Mouse (Mus musculus): ENCODE data around the gene Phf21a. TPM values are rescaled to one million over a fixed set of nuclear protein-coding genes. Genes with fewer than 3 reads are reported as not detected.

The Phf21a gene
- polyA plus RNA-seq, 1 experiment, result 7.1 TPM

GRCm38 (mm10) chr2:92370375-92370774 is 277.5 kb downstream of the Phf21a start:
- TF ChIP-seq GATA1 (IDR thresholded peaks at IDR 0.05; ENCODE audit: low read length), result no peak

- no peak for TF ChIP-seq GATA1 (IDR thresholded peaks at IDR 0.05; ENCODE audit: low read length)
Observed at GRCm38 (mm10) chr2:92370821-92371805, 278.2 kb downstream of the Phf21a start.

GRCm38 (mm10) chr2:92371971-92372690 is 279.2 kb downstream of the Phf21a start:
- TF ChIP-seq GATA1 (IDR thresholded peaks at IDR 0.05; ENCODE audit: low read length), result no peak

- TF ChIP-seq GATA1 (IDR thresholded peaks at IDR 0.05; ENCODE audit: low read length), result no peak
Observed at GRCm38 (mm10) chr2:92372767-92373436, 280.0 kb downstream of the Phf21a start.

GRCm38 (mm10) chr2:92373437-92373813 is 280.5 kb downstream of the Phf21a start:
- no peak for TF ChIP-seq GATA1 (IDR thresholded peaks at IDR 0.05; ENCODE audit: low read length)

GRCm38 (mm10) chr2:92374514-92374913 is 281.6 kb downstream of the Phf21a start, which contains the start of the genes Pex16 and Large2:
Gene Pex16, plus strand, starts transcription at chr2:92374676.
Gene Large2, minus strand, starts transcription at chr2:92374869.
- TF ChIP-seq GATA1 (IDR thresholded peaks at IDR 0.05; ENCODE audit: low read length), result no peak

- TF ChIP-seq GATA1 (IDR thresholded peaks at IDR 0.05; ENCODE audit: low read length), result no peak
Observed at GRCm38 (mm10) chr2:92375099-92375623, 282.2 kb downstream of the Phf21a start.

GRCm38 (mm10) chr2:92375788-92376187 is 282.9 kb downstream of the Phf21a start:
- no peak for TF ChIP-seq GATA1 (IDR thresholded peaks at IDR 0.05; ENCODE audit: low read length)

GRCm38 (mm10) chr2:92376300-92376699 is 283.4 kb downstream of the Phf21a start:
- TF ChIP-seq GATA1 (IDR thresholded peaks at IDR 0.05; ENCODE audit: low read length), result no peak

GRCm38 (mm10) chr2:92377320-92377719 is 284.4 kb downstream of the Phf21a start:
- TF ChIP-seq GATA1 (IDR thresholded peaks at IDR 0.05; ENCODE audit: low read length), result no peak

GRCm38 (mm10) chr2:92379783-92380494 is 287.0 kb downstream of the Phf21a start:
- no peak for TF ChIP-seq GATA1 (IDR thresholded peaks at IDR 0.05; ENCODE audit: low read length)

GRCm38 (mm10) chr2:92380495-92381050 is 287.7 kb downstream of the Phf21a start:
- TF ChIP-seq GATA1 (IDR thresholded peaks at IDR 0.05; ENCODE audit: low read length), result no peak

GRCm38 (mm10) chr2:92381161-92381560 is 288.2 kb downstream of the Phf21a start:
- TF ChIP-seq GATA1 (IDR thresholded peaks at IDR 0.05; ENCODE audit: low read length), result no peak

- TF ChIP-seq GATA1 (IDR thresholded peaks at IDR 0.05; ENCODE audit: low read length), result no peak
Observed at GRCm38 (mm10) chr2:92381901-92382588, 289.1 kb downstream of the Phf21a start, which contains the start of gene 1700029I15Rik. Gene 1700029I15Rik, plus strand, starts transcription at chr2:92382538.
